Mouse (Mus musculus): ENCODE results near the gene Lhfpl4.

DNA sequence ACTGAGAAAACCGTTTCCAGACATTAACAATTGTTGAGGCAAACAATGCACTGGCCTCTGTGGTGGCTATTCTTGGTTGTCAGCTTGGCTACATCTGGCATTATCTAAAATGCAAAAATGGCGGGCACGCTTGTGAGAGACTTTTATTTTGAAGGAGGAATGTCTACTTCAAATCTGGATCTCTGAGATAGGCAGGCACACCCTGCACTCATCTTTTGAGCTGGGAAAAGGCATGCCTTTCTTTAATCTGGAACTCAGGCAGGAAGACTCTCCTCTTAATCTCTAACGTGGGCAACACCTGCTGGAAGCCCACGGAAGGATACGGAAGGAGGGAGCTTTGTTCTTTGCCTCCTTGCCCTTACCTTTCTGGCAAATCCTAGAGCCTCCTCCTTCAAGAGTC lies 40.3 kb downstream of the Lhfpl4 start:
- TF ChIP-seq E2F4 (IDR thresholded peaks at IDR 0.05; ENCODE audit: borderline replicate concordance, low read depth, low read length) (no peak), EP300 (IDR thresholded peaks at IDR 0.05; ENCODE audit: low read depth in 1 of 2, low read length in 2 of 2) (0 out of 4 replicates have a peak, but pooled peaks of 1 of the 2 experiments have one; percentile 6), GATA1 (IDR thresholded peaks at IDR 0.05; ENCODE audit: low read depth, low read length) (peak; percentile 32; the same call in 1 of the 2 replicates), POLR2A (IDR thresholded peaks at IDR 0.05; ENCODE audit: control insufficient read depth in 1 of 2, insufficient read depth in 1 of 2, low read depth in 1 of 2, low read length in 2 of 2, poor library complexity in 1 of 2) (no peak), SMC3 (IDR thresholded peaks at IDR 0.05; ENCODE audit: low read depth, low read length) (no peak), ZC3H11A (IDR thresholded peaks at IDR 0.05; ENCODE audit: low read depth, low read length) (no peak), MEF2A (IDR thresholded peaks at IDR 0.05; ENCODE audit: extremely low read depth, insufficient replicate concordance, low read depth, low read length, poor library complexity, severe bottlenecking) (no peak), MAZ (IDR thresholded peaks at IDR 0.05; ENCODE audit: low read depth, low read length) (no peak), CTCF (IDR thresholded peaks at IDR 0.05 in 2 of 3, conservative IDR thresholded peaks at IDR 0.05 in 1 of 3; ENCODE audit: control insufficient read depth in 1 of 3, insufficient read depth in 1 of 3, low read depth in 2 of 3, low read length in 3 of 3, poor library complexity in 1 of 3, severe bottlenecking in 1 of 3) (no peak)

Data from MEL (cell line).